Mouse (Mus musculus) heart, embryonic 14.5 days (tissue): ENCODE results near the gene Rsph4a. TPM values are rescaled to one million over a fixed set of nuclear protein-coding genes. Genes with fewer than 3 reads are reported as not detected.

ENCODE experiments used
- polyA plus RNA-seq: library from polyadenylated mRNA; unstranded; fragments of >200 nt; fragmentation: Nextera tagmentation; extraction: Ambion mirVana; gene quantifications from 2 replicates; pipeline ENCODE4 v1.2.1, GENCODE M21; 2014

Gene Rsph4a
- polyA plus RNA-seq, 1 experiment from 2014 or later, result 0.05 TPM

Other genes with a start within 250 kb of the Rsph4a start
- gene Sult3a2, start 118.4 kb upstream of the Rsph4a start, polyA plus RNA-seq, result not detected in 2 replicates
- not detected in 2 replicates for gene Sult3a1, start 47.4 kb upstream of the Rsph4a start, polyA plus RNA-seq
- gene Zup1, start 46.2 kb downstream of the Rsph4a start, polyA plus RNA-seq, result 12.2 and 13.6 TPM in 2 replicates
- gene Rwdd1, start 114.5 kb downstream of the Rsph4a start, polyA plus RNA-seq, result 107 and 109 TPM in 2 replicates
- not detected in 2 replicates for gene Trappc3l, start 132.5 kb downstream of the Rsph4a start, polyA plus RNA-seq
- gene Calhm4, start 139.2 kb downstream of the Rsph4a start, polyA plus RNA-seq, result not detected in 2 replicates
- gene Calhm5, start 191.4 kb downstream of the Rsph4a start, polyA plus RNA-seq, result 1.6 and 1.8 TPM in 2 replicates
- 0.67 and 0.74 TPM in 2 replicates for gene Calhm6, start 222.9 kb downstream of the Rsph4a start, polyA plus RNA-seq